Mouse (Mus musculus) embryonic facial prominence, embryonic 12.5 days (tissue): ENCODE measurements at regions not wholly inside any gene's neighbourhood (a gene's known extent, or its start where the extent isn't known, plus 50 kb on each side); places are given as distances from the start of the nearest gene placed in this dataset.

Experiments
- ATAC-seq: fragments of 200-750 bp; cut with Nextera tagmentation; 2 replicates; pipeline ENCODE4 v1.8.0; 2017; ENCODE audit not compliant: insufficient number of reproducible peaks, insufficient read depth, low FRiP score, low TSS enrichment
- H3K27ac ChIP-seq: fragments of 300-500 bp; sonication (generic); 2 replicates; pipeline ENCODE4 v1.5.1; 2016; ENCODE audit warnings: mild to moderate bottlenecking
- H3K27me3 ChIP-seq: fragments of 300-500 bp; sonication (generic); 2 replicates; pipeline ENCODE4 v1.6.1; 2016; ENCODE audit warnings: mild to moderate bottlenecking, moderate library complexity
- H3K36me3 ChIP-seq: fragments of 300-500 bp; sonication (generic); 2 replicates; pipeline ENCODE4 v1.6.1; 2016; ENCODE audit warnings: mild to moderate bottlenecking
- H3K4me1 ChIP-seq: fragments of 300-500 bp; sonication (generic); 2 replicates; pipeline ENCODE4 v1.6.1; 2016
- H3K4me2 ChIP-seq: fragments of 300-500 bp; sonication (generic); replicated peaks from 2 replicates; pipeline ENCODE4 v1.6.1; 2016; ENCODE audit warnings: mild to moderate bottlenecking, moderate library complexity
- H3K4me3 ChIP-seq: fragments of 300-500 bp; sonication (generic); 2 replicates; pipeline ENCODE4 v1.5.1; 2016; ENCODE audit warnings: mild to moderate bottlenecking
- H3K9ac ChIP-seq: fragments of 300-500 bp; sonication (generic); 2 replicates; pipeline ENCODE4 v1.6.1; 2016; ENCODE audit warnings: mild to moderate bottlenecking, moderate library complexity
- H3K9me3 ChIP-seq: fragments of 300-500 bp; sonication (generic); 2 replicates; pipeline ENCODE4 v1.6.1; 2016; ENCODE audit warnings: mild to moderate bottlenecking, moderate library complexity
- WGBS: fragments of 180-500 bp; shearing (Covaris S2); methylation state at CpG from one replicate; pipeline ENCODE4 v1.1.7; 2016; 5-methylcytosine and 5-hydroxymethylcytosine counted together

DNA sequence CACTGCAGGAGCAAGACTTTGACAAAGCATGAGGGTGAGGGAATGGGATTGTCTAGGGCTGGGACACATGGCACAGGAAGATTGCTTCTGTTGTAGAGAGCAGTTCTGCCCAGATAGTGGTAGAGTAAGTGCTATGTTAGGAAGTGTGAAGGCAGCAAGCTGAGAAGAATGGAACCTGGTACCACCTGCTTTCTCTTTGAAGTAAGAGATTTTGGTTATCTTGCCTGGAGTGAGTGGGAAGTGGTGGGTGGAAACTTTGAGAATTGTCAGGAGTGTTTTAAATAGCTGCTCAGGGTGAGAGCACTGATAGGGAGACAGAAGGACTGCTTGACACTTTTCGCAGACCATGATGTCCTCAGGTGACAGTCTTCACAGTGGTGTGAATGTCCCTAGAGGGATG, 81.0 kb upstream of the Fam49a start:
- no peak for ATAC-seq
- H3K9me3 ChIP-seq = no peaks in the 10 kb centered on the region
- no peaks in the 10 kb centered on the region for H3K27me3 ChIP-seq
- H3K36me3 ChIP-seq = no peaks in the 10 kb centered on the region
- no peak overlapping the region for H3K4me2 ChIP-seq
- H3K4me1 ChIP-seq = peaks cover 11% of the 10 kb centered on the region
- whole genome bisulfite sequencing = 92% methylated on average over 1 of the region's 1 CpGs
- no peak overlapping the region for H3K27ac ChIP-seq
- H3K9ac ChIP-seq = no peak overlapping the region
- H3K4me3 ChIP-seq = no peak overlapping the region

DNA sequence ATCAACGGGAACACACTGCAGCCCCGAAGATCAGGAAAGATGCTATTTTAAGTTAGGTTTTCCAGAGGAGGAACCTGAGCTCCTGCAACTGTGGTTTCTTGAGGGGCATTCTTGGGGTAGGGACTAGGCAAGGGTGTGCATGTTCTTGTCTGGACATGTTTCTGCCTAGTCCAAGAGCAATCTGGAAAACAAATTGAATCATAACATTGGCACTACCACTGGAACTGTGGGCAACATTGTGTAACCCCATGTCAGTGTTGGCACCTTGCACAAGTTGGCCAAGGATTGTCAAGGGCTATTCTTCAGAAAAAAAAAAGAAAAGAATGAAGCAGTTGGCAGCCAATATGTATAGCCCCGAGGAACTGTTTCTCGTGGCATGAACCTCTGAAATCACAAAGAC, 80.3 kb upstream of the Fam49a start:
- Histone ChIP-seq H3K9ac (no peak overlapping the region), H3K4me2 (no peak overlapping the region), H3K4me1 (peaks cover 8% of the 10 kb centered on the region), H3K27ac (no peak overlapping the region), H3K9me3 (no peaks in the 10 kb centered on the region), H3K36me3 (no peaks in the 10 kb centered on the region), H3K4me3 (no peak overlapping the region), H3K27me3 (no peaks in the 10 kb centered on the region)
- ATAC-seq = no peak
- WGBS = 83% methylated on average over 4 of the region's 4 CpGs

DNA sequence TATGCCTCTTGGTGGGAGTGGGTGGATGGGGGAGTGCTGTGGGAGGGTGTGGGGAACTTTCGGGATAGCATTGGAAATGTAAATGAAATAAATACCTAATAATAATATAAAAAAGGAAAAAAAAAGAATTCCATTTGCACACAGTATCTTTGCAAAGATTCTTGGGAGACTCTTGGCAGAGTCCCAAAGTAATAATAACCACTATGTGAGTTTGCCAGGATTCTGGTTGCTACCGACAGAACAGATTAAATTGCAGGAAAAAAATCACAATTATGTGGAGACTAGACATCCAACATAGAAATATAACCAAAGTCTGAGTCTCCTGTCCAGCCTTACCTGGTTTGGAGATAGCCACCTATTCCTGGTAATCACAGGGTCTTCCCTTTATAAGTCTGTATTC, 75.6 kb upstream of the Fam49a start:
- 67% methylated on average over 2 of the region's 2 CpGs for WGBS
- H3K9ac ChIP-seq = no peak overlapping the region
- no peak overlapping the region for H3K4me2 ChIP-seq

DNA sequence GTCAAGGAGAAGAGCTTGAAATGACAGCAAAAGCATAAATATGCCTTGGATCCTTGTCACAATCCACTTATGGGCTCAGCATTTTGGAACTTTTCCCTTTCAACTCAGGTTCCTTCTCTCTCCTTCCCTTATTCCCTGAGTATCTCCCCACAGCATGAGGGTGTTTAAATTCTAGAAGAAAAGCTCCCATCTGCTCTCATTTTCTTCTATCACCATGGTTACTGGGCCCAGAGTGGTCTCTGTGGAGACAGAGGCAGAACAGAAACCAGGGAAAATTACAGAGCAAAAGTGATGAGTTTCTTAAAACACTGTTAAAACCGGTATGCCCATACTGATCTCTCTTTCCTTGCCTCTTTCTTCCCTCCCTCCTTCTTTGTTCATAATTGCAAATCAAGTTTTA, 66.9 kb upstream of the Fam49a start:
- Histone ChIP-seq H3K27me3 (no peaks in the 10 kb centered on the region), H3K36me3 (no peaks in the 10 kb centered on the region), H3K27ac (no peak overlapping the region), H3K9me3 (no peaks in the 10 kb centered on the region), H3K4me2 (no peak overlapping the region), H3K9ac (no peak overlapping the region), H3K4me3 (no peak overlapping the region), H3K4me1 (no peaks in the 10 kb centered on the region)
- no peak for ATAC-seq
- WGBS = 77% methylated on average over 1 of the region's 1 CpGs

More for the DNA sequence above, 75.6 kb upstream of the Fam49a start:
- Histone ChIP-seq H3K4me3 (no peak overlapping the region), H3K9me3 (no peaks in the 10 kb centered on the region), H3K4me1 (no peaks in the 10 kb centered on the region), H3K36me3 (no peaks in the 10 kb centered on the region), H3K27ac (no peak overlapping the region), H3K27me3 (no peaks in the 10 kb centered on the region)
- no peak for ATAC-seq

DNA sequence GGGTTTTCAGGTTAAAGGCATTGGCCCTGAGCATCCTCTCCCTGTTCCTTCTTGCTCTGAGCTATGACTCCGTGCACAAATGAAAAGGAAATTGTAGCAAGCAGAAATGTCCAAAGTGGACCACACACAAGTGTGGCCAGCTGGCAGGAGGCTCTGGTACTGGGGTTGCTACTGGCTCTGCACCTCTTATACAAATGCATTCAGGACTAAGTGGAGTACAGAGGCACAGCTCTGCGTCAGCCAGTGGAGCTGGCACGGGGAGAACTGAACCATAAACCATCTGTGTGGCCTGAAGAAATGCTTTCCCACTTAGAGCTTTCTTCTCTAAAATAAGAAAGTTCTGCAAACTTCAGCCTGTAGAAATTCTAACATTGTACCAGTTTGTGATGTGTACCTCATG, 65.3 kb upstream of the Fam49a start:
- Histone ChIP-seq H3K4me3 (no peak overlapping the region), H3K36me3 (no peaks in the 10 kb centered on the region), H3K4me1 (no peaks in the 10 kb centered on the region), H3K4me2 (no peak overlapping the region), H3K27me3 (no peaks in the 10 kb centered on the region), H3K9ac (no peak overlapping the region), H3K9me3 (no peaks in the 10 kb centered on the region), H3K27ac (no peak overlapping the region)
- WGBS = 81% methylated on average over 3 of the region's 3 CpGs
- no peak for ATAC-seq

DNA sequence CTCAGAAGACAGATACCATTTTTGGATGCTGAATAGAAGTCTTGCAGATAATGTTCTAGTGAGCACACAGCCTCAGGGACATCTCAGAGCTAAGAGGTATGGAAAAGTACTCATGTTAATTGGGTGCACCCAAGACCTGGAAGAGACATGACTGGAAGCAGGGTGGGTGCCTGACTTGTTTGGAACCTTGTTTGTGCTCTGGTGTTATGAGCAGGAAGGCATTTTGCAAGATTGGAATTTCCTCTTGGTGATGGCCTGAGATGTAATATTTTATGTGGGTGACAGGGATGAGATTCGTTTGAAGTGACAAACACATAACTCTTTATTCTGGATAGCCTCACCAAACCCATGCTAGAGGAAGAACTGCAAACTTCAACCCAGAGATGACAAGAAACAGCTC, 53.7 kb upstream of the Fam49a start:
- Histone ChIP-seq H3K4me2 (no peak overlapping the region), H3K4me3 (no peak overlapping the region), H3K27me3 (no peaks in the 10 kb centered on the region), H3K4me1 (no peaks in the 10 kb centered on the region), H3K9ac (no peak overlapping the region), H3K9me3 (no peaks in the 10 kb centered on the region), H3K36me3 (no peaks in the 10 kb centered on the region), H3K27ac (no peak overlapping the region)
- no peak for ATAC-seq
- 56% methylated on average over 1 of the region's 1 CpGs for WGBS
